Mouse (Mus musculus) midbrain, embryonic 11.5 days (tissue): ENCODE data around the gene Bahcc1. TPM values are rescaled to one million over a fixed set of nuclear protein-coding genes. Genes with fewer than 3 reads are reported as not detected.

Experiments
- ATAC-seq: fragments of 200-750 bp; cut with Nextera tagmentation; 2 replicates; pipeline ENCODE4 v1.8.0; 2017; ENCODE audit warnings: moderate TSS enrichment, moderate library complexity; ENCODE audit not compliant: low FRiP score
- DNase-seq: peaks from one replicate; pipeline ENCODE4 v3.0.0; 2015; ENCODE audit warnings: low spot score; ENCODE audit errors: missing footprints
- H3K27ac ChIP-seq: fragments of 300-500 bp; sonication (generic); 2 replicates; pipeline ENCODE4 v1.5.1; 2014; ENCODE audit warnings: low read depth, low read length
- H3K27me3 ChIP-seq: fragments of 300-500 bp; sonication (generic); 2 replicates; pipeline ENCODE4 v1.6.1; 2014; ENCODE audit warnings: mild to moderate bottlenecking, low read length, moderate library complexity, mixed read lengths; ENCODE audit not compliant: control insufficient read depth, insufficient read depth
- H3K36me3 ChIP-seq: fragments of 300-500 bp; sonication (generic); 2 replicates; pipeline ENCODE4 v1.6.1; 2014; ENCODE audit warnings: mild to moderate bottlenecking, low read length, moderate library complexity, mixed read lengths; ENCODE audit not compliant: control insufficient read depth, insufficient read depth
- H3K4me1 ChIP-seq: fragments of 300-500 bp; sonication (generic); 2 replicates; pipeline ENCODE4 v1.6.1; 2014; ENCODE audit warnings: low read length; ENCODE audit not compliant: control insufficient read depth, insufficient read depth
- H3K4me2 ChIP-seq: fragments of 300-500 bp; sonication (generic); 2 replicates; pipeline ENCODE4 v1.6.1; 2014; ENCODE audit warnings: mild to moderate bottlenecking, moderate library complexity
- H3K4me3 ChIP-seq: fragments of 300-500 bp; sonication (generic); 2 replicates; pipeline ENCODE4 v1.5.1; 2014; ENCODE audit warnings: low read depth, low read length
- H3K9ac ChIP-seq: fragments of 300-500 bp; sonication (generic); 2 replicates; pipeline ENCODE4 v1.6.1; 2014; ENCODE audit warnings: low read length
- H3K9me3 ChIP-seq: fragments of 300-500 bp; sonication (generic); 2 replicates; pipeline ENCODE4 v1.6.1; 2016; ENCODE audit warnings: low read length; ENCODE audit not compliant: control insufficient read depth
- WGBS: fragments of 180-500 bp; shearing (Covaris S2); extraction: QIAGEN DNeasy Blood & Tissue Kit; methylation state at CpG from one replicate; pipeline ENCODE4 v1.1.7; 2014; 5-methylcytosine and 5-hydroxymethylcytosine counted together
- polyA plus RNA-seq: library from polyadenylated mRNA; unstranded; fragments of >200 nt; fragmentation: Nextera tagmentation; extraction: Ambion mirVana; gene quantifications from 2 replicates; pipeline ENCODE4 v1.2.1, GENCODE M21; 2014

The Bahcc1 gene
- polyA plus RNA-seq, 1 experiment from 2014 or later: 20.6 TPM

DNA sequence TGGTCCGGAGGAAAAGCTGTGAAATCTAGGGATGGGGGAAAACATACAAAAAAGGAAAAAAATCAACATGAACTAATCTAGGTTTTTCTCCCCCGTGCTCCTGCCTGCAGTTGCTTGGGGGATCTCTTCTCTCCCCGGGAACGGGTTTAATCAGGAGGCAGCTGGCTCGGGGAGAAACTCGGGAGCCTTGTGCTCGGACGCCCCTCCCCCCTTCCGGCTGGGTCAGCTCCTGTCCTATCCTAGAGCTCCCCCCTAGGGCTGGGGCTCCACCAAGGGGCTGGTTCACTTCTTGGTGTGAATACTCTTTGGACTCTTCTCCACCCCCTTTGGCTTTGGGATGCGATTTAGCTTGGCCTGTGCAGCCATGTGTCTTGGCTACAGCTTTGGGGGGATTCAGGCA lies 7.5 kb downstream of the Bahcc1 start:
- peak; percentile 73 for ATAC-seq
- 1% methylated on average over 10 of the region's 10 CpGs for WGBS

DNA sequence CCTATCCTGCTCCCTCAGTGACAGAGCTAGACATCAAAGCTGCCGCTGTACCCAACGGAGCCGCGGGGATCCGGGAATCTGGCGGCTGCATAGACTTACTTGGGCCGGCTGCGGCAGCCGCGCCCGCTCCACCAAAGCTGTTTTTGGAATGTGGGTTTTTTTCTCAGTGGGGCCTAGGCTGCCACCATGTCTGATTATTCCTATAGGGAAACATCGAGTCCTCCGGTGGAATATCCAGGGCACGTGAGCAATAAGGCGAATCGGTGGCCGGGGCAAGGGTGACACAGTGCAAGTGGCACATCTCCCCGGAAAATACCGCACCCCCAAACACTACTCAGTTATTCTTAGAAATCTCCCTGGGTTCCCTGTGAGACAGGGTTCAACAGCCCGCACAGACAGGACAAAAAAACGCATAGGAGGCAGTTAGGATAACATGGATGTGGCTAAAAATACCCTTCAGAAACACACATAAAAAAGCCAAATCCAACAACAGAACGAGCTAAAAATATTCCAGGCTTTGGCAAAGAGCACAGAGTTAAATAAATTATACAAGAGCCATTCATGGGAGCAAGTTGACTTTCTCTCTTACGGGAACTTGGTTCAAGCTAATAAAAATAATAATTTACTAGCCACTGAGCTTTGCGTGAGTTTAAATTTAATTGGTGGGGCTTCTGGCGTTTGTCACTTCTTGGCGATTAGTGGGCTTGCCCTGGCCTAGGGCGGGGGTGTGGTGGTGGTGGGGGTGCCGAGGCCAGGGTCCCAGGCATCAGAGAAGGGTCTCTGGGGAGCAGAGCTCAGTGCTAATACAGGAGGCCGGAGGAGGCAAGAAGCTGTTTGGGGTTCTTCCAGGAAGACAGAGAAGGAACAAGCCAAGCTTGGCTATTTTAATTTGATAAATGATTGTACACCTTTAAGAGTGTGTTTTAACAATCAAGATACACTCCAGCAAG lies 8.5 kb downstream of the Bahcc1 start:
- peak overlapping the region; percentile 97 for H3K27ac ChIP-seq
- H3K27me3 ChIP-seq: no peaks in the 10 kb centered on the region
- H3K4me3 ChIP-seq: peak overlapping the region; percentile 20
- H3K36me3 ChIP-seq: no peaks in the 10 kb centered on the region
- peak overlapping the region; percentile 79 for H3K4me2 ChIP-seq
- no peaks in the 10 kb centered on the region for H3K9me3 ChIP-seq
- H3K9ac ChIP-seq: peak overlapping the region; percentile 100
- DNase-seq: peak; percentile 94
- WGBS: 10% methylated on average over 29 of the region's 29 CpGs
- H3K4me1 ChIP-seq: peaks cover 60% of the 10 kb centered on the region
- no peak for ATAC-seq

More for the DNA sequence above, 7.5 kb downstream of the Bahcc1 start:
- Histone ChIP-seq H3K4me2 (peak overlapping the region; percentile 79), H3K4me1 (peaks cover 55% of the 10 kb centered on the region), H3K27me3 (no peaks in the 10 kb centered on the region), H3K9me3 (no peaks in the 10 kb centered on the region), H3K9ac (peak overlapping the region; percentile 100), H3K4me3 (peak overlapping the region; percentile 97), H3K27ac (peak overlapping the region; percentile 97), H3K36me3 (no peaks in the 10 kb centered on the region)
- DNase-seq: peak; percentile 98

DNA sequence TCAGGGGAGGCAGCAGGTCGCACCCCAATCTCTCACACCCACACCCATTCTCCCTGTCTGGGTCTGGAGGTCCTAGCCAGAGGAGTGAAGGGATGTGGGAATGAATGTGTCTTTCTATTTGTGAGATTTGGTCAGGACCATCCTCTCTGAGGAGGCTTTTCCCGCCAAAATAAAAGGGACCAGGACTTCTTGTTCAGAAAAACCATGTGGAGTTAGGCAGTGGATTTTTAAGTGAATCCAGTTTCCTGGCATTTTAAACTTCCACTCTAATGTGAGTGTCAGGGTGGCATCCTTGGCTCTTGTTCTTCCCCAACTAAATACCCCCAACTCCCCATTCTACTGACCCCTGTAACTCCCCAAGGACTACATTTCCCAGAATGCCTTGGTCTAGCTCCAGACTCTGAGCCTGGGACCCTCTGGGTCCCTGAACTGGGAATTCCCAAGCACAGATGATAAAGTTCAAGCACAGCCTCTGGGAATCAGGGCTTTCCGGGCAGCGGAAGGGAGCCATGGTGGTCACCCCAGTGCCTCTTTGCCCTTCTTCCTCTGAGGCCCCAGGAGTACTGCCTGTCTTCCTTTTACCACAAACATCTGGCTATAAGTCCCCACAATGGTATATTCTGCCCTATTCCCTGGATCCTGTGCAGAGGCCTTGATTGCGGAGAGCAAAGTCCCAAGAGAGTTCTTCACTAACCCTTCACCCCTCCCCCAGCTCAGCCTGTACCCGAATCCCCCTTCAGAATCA lies 9.4 kb downstream of the Bahcc1 start:
- Histone ChIP-seq H3K27ac (peak overlapping the region; percentile 68), H3K9ac (peak overlapping the region; percentile 100), H3K4me1 (peaks cover 66% of the 10 kb centered on the region), H3K4me2 (peak overlapping the region; percentile 79), H3K27me3 (no peaks in the 10 kb centered on the region), H3K36me3 (no peaks in the 10 kb centered on the region), H3K9me3 (no peaks in the 10 kb centered on the region), H3K4me3 (peak overlapping the region; percentile 20)
- ATAC-seq: no peak
- peak; percentile 92 for DNase-seq
- 46% methylated on average over 6 of the region's 6 CpGs for WGBS

DNA sequence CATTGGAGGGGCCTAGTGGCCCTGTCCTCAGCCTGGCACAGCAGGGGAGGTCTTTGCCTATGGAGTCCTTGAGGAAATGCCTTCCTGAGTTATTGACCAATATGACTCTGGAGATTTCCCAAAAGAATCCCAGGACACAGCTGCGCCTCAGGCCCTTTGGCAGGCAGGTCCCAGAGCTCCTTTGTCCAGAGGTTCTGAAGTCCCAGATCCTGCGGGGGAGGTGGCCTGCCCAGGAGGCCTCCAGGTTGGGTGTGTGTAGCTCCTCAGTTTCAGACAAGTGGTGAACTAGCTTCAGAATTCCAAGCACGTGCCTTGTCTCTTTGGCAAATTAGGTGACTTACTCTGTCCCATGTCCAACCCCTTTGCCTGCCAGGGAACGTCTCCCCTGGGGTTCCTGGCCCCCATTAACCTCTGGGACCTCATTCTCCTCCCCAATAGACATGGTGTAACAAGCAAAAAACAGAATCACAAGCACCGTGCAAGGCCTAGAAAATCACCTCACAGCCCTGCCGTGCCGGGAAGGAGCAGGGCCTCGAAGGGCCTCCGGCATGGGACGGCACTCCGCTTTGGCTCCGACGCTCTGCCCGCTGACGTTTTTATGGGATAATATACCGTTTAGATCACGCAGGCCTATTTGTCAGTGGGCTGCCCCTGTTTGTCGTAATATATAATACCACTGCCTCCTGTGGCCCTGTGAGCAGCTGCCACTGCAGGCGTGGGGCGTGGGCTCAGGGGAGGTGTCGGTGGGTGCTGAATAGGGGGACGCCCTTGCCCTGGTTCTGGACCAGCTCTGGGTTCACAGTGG lies 10.2 kb downstream of the Bahcc1 start:
- 0 out of 2 replicates have a peak overlapping the region, but pooled peaks have one; percentile 7 for H3K4me3 ChIP-seq
- 58% methylated on average over 22 of the region's 22 CpGs for WGBS

DNA sequence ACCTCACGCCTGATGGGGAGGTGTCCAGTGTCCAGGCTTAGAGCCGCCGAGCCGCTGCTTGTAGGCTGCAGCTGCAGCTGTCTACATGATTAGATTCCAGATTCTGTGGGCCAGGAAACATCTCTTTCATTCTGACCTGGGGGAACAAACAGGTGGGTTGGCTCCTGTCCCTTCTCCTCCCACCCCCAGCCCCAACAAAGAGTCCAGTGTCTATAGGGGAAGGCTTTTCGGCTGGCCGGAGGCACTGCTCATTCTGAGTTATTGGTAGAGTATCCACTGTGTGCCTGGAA lies 10.7 kb downstream of the Bahcc1 start:
- ATAC-seq (no peak), DNase-seq (no peak)
- WGBS: 65% methylated on average over 6 of the region's 6 CpGs
- Histone ChIP-seq H3K9ac (peak overlapping the region; percentile 100; the same call in 1 of the 2 replicates), H3K9me3 (no peaks in the 10 kb centered on the region), H3K4me1 (peaks cover 66% of the 10 kb centered on the region), H3K27me3 (no peaks in the 10 kb centered on the region), H3K4me2 (peak overlapping the region; percentile 11; the same call in 1 of the 2 replicates), H3K36me3 (no peaks in the 10 kb centered on the region), H3K27ac (peak overlapping the region; percentile 68), H3K4me3 (0 out of 2 replicates have a peak overlapping the region, but pooled peaks have one; percentile 7)

More for the DNA sequence above, 10.2 kb downstream of the Bahcc1 start:
- peak overlapping the region; percentile 26 for H3K4me2 ChIP-seq
- ATAC-seq: no peak
- DNase-seq: no peak
- peak overlapping the region; percentile 68 for H3K27ac ChIP-seq
- peak overlapping the region; percentile 100 for H3K9ac ChIP-seq
- H3K36me3 ChIP-seq: no peaks in the 10 kb centered on the region
- H3K9me3 ChIP-seq: no peaks in the 10 kb centered on the region
- peaks cover 66% of the 10 kb centered on the region for H3K4me1 ChIP-seq
- no peaks in the 10 kb centered on the region for H3K27me3 ChIP-seq

DNA sequence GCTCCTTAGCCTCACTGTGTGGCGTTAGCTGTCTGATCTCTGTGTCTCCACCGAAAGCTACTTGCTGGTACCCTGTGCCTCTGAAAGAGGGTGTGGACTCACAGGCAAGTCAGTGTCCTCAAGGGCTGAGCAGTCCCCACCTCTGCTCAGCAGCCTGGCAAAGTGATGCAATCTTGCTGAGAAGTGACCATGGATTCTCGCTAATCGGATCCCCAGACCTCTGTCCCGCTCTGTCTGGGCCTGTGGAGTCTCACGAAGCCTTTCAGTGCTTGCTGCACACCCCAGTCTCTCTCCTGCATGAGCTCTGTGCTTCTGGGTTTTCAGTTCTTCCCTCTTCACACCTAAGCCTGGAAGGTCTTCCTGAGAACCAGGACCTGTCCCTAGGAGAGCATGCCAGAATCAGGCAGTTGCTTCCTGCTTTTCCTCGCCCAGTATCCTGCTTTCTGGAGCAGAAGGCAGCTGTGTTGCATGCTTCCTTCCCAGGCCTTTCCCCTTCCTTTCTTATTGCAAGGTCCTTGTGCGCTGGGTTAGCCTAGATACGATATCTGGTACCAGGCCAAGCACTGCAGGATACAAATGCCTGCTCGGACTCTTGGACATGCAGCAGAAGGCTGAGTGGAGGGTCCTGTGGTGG lies 15.5 kb downstream of the Bahcc1 start:
- WGBS: 85% methylated on average over 10 of the region's 10 CpGs
- peaks cover 48% of the 10 kb centered on the region for H3K4me1 ChIP-seq
- H3K27ac ChIP-seq: no peak overlapping the region
- H3K9me3 ChIP-seq: no peaks in the 10 kb centered on the region
- ATAC-seq (no peak), DNase-seq (no peak)
- H3K27me3 ChIP-seq: no peaks in the 10 kb centered on the region
- H3K4me2 ChIP-seq: no peak overlapping the region
- H3K36me3 ChIP-seq: no peaks in the 10 kb centered on the region
- no peak overlapping the region for H3K4me3 ChIP-seq
- H3K9ac ChIP-seq: no peak overlapping the region

DNA sequence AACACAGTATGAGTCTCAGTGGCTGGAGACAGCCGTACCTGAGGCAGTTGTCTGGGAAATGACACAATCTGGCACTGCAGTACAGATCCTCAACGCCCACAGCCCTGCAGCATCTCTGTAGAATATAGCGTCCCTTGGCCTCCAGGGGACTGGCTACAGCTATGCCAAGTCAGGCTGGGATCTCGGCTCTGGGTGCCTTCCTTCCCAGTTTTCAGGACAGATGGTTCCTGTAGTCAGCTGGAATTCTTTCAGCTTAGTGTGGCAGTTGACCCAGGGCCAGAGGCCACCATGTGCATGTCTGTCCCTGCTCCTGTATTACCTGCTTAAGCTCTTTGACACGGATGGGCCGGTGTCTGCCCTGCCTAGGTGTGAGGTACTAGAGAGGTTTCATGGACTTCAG lies 16.2 kb downstream of the Bahcc1 start:
- H3K27ac ChIP-seq: no peak overlapping the region

More for the DNA sequence above, 16.2 kb downstream of the Bahcc1 start:
- no peak for DNase-seq
- no peak overlapping the region for H3K9ac ChIP-seq
- H3K4me3 ChIP-seq: no peak overlapping the region
- no peaks in the 10 kb centered on the region for H3K27me3 ChIP-seq
- no peaks in the 10 kb centered on the region for H3K36me3 ChIP-seq
- H3K4me1 ChIP-seq: peaks cover 43% of the 10 kb centered on the region
- no peak for ATAC-seq
- 79% methylated on average over 6 of the region's 6 CpGs for WGBS
- no peak overlapping the region for H3K4me2 ChIP-seq
- H3K9me3 ChIP-seq: no peaks in the 10 kb centered on the region
